Comparison of ENCODE assay signal across 16 mouse cellular contexts in the genomic region with DNA sequence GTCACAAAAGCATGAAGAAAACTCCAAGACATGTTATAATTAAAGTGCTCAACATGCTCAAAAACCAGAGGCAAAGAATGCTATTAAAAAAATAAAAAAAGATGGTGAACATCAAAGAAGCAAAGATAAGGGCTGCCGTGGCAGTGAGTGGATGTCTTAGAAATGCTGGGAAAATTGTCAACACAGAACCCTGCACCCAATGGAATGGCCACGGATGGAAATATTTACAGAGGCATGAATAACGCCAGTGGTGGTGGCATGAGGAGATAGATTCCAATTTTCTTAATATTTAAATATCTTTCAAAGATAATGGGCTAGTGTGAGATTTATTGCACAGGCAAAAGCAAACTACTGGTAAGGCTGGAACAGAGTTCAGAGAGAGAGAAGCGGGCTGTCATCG.
"Had no signal": no experiment of that assay in that cellular context is flagged by ENCODE, and none has a peak within 500 bp of the region (broad histone marks: within the 10 kb centered on the region; RNA-seq: fewer than 3 reads in every experiment).

No protein-coding gene starts in this region.

- H3K9me3 ChIP-seq: neural tube, embryonic 15.5 days; stomach, embryonic 15.5 days had no signal

- DNase-seq: retina, postnatal 1 day; right cerebral cortex, adult 18-20 months; right cerebral cortex, postnatal 14 days; right cerebral cortex, postnatal 25 days; right cerebral cortex, postnatal 4 days; spleen, adult 18-20 months; thymus, adult 18-20 months; thymus, adult 2 months; thymus, postnatal 14 days; thymus, postnatal 25 days; thymus, postnatal 36 days; thymus, postnatal 4 days had no signal

- H3K4me3 ChIP-seq: neural tube, embryonic 13.5 days; neural tube, embryonic 15.5 days; stomach, embryonic 15.5 days had no signal

- H3K27me3 ChIP-seq: neural tube, embryonic 13.5 days; neural tube, embryonic 15.5 days; stomach, embryonic 15.5 days had no signal

- H3K36me3 ChIP-seq: neural tube, embryonic 13.5 days; neural tube, embryonic 15.5 days; stomach, embryonic 15.5 days had no signal

- H3K27ac ChIP-seq: neural tube, embryonic 13.5 days; neural tube, embryonic 15.5 days; stomach, embryonic 15.5 days; stomach, postnatal 0 days had no signal

- H3K4me2 ChIP-seq: neural tube, embryonic 13.5 days; neural tube, embryonic 15.5 days; stomach, embryonic 15.5 days had no signal

- H3K9ac ChIP-seq: neural tube, embryonic 13.5 days; neural tube, embryonic 15.5 days; stomach, embryonic 15.5 days had no signal

- H3K4me1 ChIP-seq: neural tube, embryonic 13.5 days; neural tube, embryonic 15.5 days; stomach, embryonic 15.5 days had no signal
